Mouse (Mus musculus): ENCODE measurements around the gene Tmem116. TPM values are rescaled to one million over a fixed set of nuclear protein-coding genes. Genes with fewer than 3 reads are reported as not detected.

The Tmem116 gene
- polyA plus RNA-seq, 1 experiment from 2014 or later = 4.5 TPM

- TF ChIP-seq CTCF (IDR thresholded peaks at IDR 0.05; ENCODE audit: low read depth) = no peak
- TF ChIP-seq EP300 (optimal IDR thresholded peaks at IDR 0.05) = no peak
- no peaks in the 10 kb centered on the region for H3K9me3 ChIP-seq (ENCODE audit: control insufficient read depth, low read length)
- ATAC-seq (ENCODE audit: low FRiP score, low TSS enrichment) (no peak), DNase-seq (ENCODE audit: low spot score) (no peak)
- no peaks in the 10 kb centered on the region for H3K27me3 ChIP-seq (ENCODE audit: control insufficient read depth, insufficient read depth, low read length)
- WGBS = 96% methylated on average over 3 of the region's 3 CpGs
- no peak overlapping the region for H3K4me3 ChIP-seq (ENCODE audit: low read depth, low read length)
- no peaks in the 10 kb centered on the region for H3K4me1 ChIP-seq (replicated peaks; ENCODE audit: control insufficient read depth, insufficient read depth)
- H3K4me2 ChIP-seq (replicated peaks; ENCODE audit: low read depth) = no peak overlapping the region
- peaks cover 65% of the 10 kb centered on the region for H3K36me3 ChIP-seq (ENCODE audit: control insufficient read depth, insufficient read depth, low read length)
- H3K9ac ChIP-seq (ENCODE audit: low read length) = no peak overlapping the region
- no peak overlapping the region for H3K27ac ChIP-seq (replicated peaks)
Observed at GRCm38 (mm10) chr5:121428954-121429353, 22.7 kb upstream of the Tmem116 start.

GRCm38 (mm10) chr5:121438131-121438530 lies 13.6 kb upstream of the Tmem116 start:
- H3K9ac ChIP-seq (ENCODE audit: low read length) = no peak overlapping the region
- no peaks in the 10 kb centered on the region for H3K27me3 ChIP-seq (ENCODE audit: control insufficient read depth, insufficient read depth, low read length)
- no peak overlapping the region for H3K27ac ChIP-seq (replicated peaks)
- no peak for ATAC-seq (ENCODE audit: low FRiP score, low TSS enrichment)
- WGBS = 79% methylated on average over 5 of the region's 5 CpGs
- H3K9me3 ChIP-seq (ENCODE audit: control insufficient read depth, low read length) = no peaks in the 10 kb centered on the region
- H3K36me3 ChIP-seq (ENCODE audit: control insufficient read depth, insufficient read depth, low read length) = peaks cover 41% of the 10 kb centered on the region
- H3K4me2 ChIP-seq (replicated peaks; ENCODE audit: low read depth) = no peak overlapping the region
- no peak overlapping the region for H3K4me3 ChIP-seq (ENCODE audit: low read depth, low read length)
- DNase-seq (ENCODE audit: low spot score) = no peak
- TF ChIP-seq EP300 (optimal IDR thresholded peaks at IDR 0.05) (no peak), CTCF (IDR thresholded peaks at IDR 0.05; ENCODE audit: low read depth) (no peak)
- H3K4me1 ChIP-seq (replicated peaks; ENCODE audit: control insufficient read depth, insufficient read depth) = no peaks in the 10 kb centered on the region

GRCm38 (mm10) chr5:121438756-121439155 lies 12.9 kb upstream of the Tmem116 start:
- no peak for TF ChIP-seq CTCF (IDR thresholded peaks at IDR 0.05; ENCODE audit: low read depth)
- no peak for TF ChIP-seq EP300 (optimal IDR thresholded peaks at IDR 0.05)
- Histone ChIP-seq H3K9ac (ENCODE audit: low read length) (no peak overlapping the region), H3K27ac (replicated peaks) (no peak overlapping the region), H3K4me2 (replicated peaks; ENCODE audit: low read depth) (no peak overlapping the region), H3K27me3 (ENCODE audit: control insufficient read depth, insufficient read depth, low read length) (no peaks in the 10 kb centered on the region), H3K4me1 (replicated peaks; ENCODE audit: control insufficient read depth, insufficient read depth) (no peaks in the 10 kb centered on the region), H3K4me3 (ENCODE audit: low read depth, low read length) (no peak overlapping the region), H3K36me3 (ENCODE audit: control insufficient read depth, insufficient read depth, low read length) (peaks cover 35% of the 10 kb centered on the region), H3K9me3 (ENCODE audit: control insufficient read depth, low read length) (no peaks in the 10 kb centered on the region)
- WGBS = 73% methylated on average over 11 of the region's 11 CpGs
- DNase-seq (ENCODE audit: low spot score) (no peak), ATAC-seq (ENCODE audit: low FRiP score, low TSS enrichment) (no peak)

- no peak overlapping the region for H3K9ac ChIP-seq (ENCODE audit: low read length)
- no peak overlapping the region for H3K4me3 ChIP-seq (ENCODE audit: low read depth, low read length)
- no peak overlapping the region for H3K27ac ChIP-seq (replicated peaks)
- no peaks in the 10 kb centered on the region for H3K4me1 ChIP-seq (replicated peaks; ENCODE audit: control insufficient read depth, insufficient read depth)
- WGBS = 96% methylated on average over 3 of the region's 3 CpGs
- H3K27me3 ChIP-seq (ENCODE audit: control insufficient read depth, insufficient read depth, low read length) = no peaks in the 10 kb centered on the region
- no peak for ATAC-seq (ENCODE audit: low FRiP score, low TSS enrichment)
- TF ChIP-seq CTCF (IDR thresholded peaks at IDR 0.05; ENCODE audit: low read depth) (peak; percentile 66), EP300 (optimal IDR thresholded peaks at IDR 0.05) (no peak)
- H3K4me2 ChIP-seq (replicated peaks; ENCODE audit: low read depth) = no peak overlapping the region
- peak; percentile 63 for DNase-seq (ENCODE audit: low spot score)
- no peaks in the 10 kb centered on the region for H3K9me3 ChIP-seq (ENCODE audit: control insufficient read depth, low read length)
- H3K36me3 ChIP-seq (ENCODE audit: control insufficient read depth, insufficient read depth, low read length) = peaks cover 34% of the 10 kb centered on the region
Observed at GRCm38 (mm10) chr5:121443548-121443947, 8.1 kb upstream of the Tmem116 start.

GRCm38 (mm10) chr5:121444870-121445269 lies 6.8 kb upstream of the Tmem116 start:
- Histone ChIP-seq H3K4me3 (ENCODE audit: low read depth, low read length) (no peak overlapping the region), H3K9ac (ENCODE audit: low read length) (no peak overlapping the region), H3K4me1 (replicated peaks; ENCODE audit: control insufficient read depth, insufficient read depth) (no peaks in the 10 kb centered on the region), H3K9me3 (ENCODE audit: control insufficient read depth, low read length) (no peaks in the 10 kb centered on the region), H3K4me2 (replicated peaks; ENCODE audit: low read depth) (no peak overlapping the region), H3K27ac (replicated peaks) (no peak overlapping the region), H3K27me3 (ENCODE audit: control insufficient read depth, insufficient read depth, low read length) (no peaks in the 10 kb centered on the region), H3K36me3 (ENCODE audit: control insufficient read depth, insufficient read depth, low read length) (peaks cover 30% of the 10 kb centered on the region)
- TF ChIP-seq EP300 (optimal IDR thresholded peaks at IDR 0.05) (no peak), CTCF (IDR thresholded peaks at IDR 0.05; ENCODE audit: low read depth) (no peak)
- no peak for ATAC-seq (ENCODE audit: low FRiP score, low TSS enrichment)
- 87% methylated on average over 5 of the region's 5 CpGs for WGBS
- no peak for DNase-seq (ENCODE audit: low spot score)

- no peaks in the 10 kb centered on the region for H3K27me3 ChIP-seq (ENCODE audit: control insufficient read depth, insufficient read depth, low read length)
- H3K36me3 ChIP-seq (ENCODE audit: control insufficient read depth, insufficient read depth, low read length) = peaks cover 21% of the 10 kb centered on the region
- WGBS = 95% methylated on average over 3 of the region's 3 CpGs
- no peaks in the 10 kb centered on the region for H3K9me3 ChIP-seq (ENCODE audit: control insufficient read depth, low read length)
- H3K4me3 ChIP-seq (ENCODE audit: low read depth, low read length) = no peak overlapping the region
- no peak overlapping the region for H3K9ac ChIP-seq (ENCODE audit: low read length)
- DNase-seq (ENCODE audit: low spot score) (peak; percentile 33), ATAC-seq (ENCODE audit: low FRiP score, low TSS enrichment) (no peak)
- no peak overlapping the region for H3K4me2 ChIP-seq (replicated peaks; ENCODE audit: low read depth)
- no peak overlapping the region for H3K27ac ChIP-seq (replicated peaks)
- H3K4me1 ChIP-seq (replicated peaks; ENCODE audit: control insufficient read depth, insufficient read depth) = no peaks in the 10 kb centered on the region; the same call in 1 of the 2 replicates
- TF ChIP-seq EP300 (optimal IDR thresholded peaks at IDR 0.05) (no peak), CTCF (IDR thresholded peaks at IDR 0.05; ENCODE audit: low read depth) (peak; percentile 58)
Observed at GRCm38 (mm10) chr5:121448450-121448849, 3.2 kb upstream of the Tmem116 start.
